Mouse (Mus musculus): Measurements from ENCODE around the gene Rgs7. TPM values are rescaled to one million over a fixed set of nuclear protein-coding genes. Genes with fewer than 3 reads are reported as not detected.

Gene Rgs7
- polyA plus RNA-seq, 1 experiment, result 90.9 TPM

DNA sequence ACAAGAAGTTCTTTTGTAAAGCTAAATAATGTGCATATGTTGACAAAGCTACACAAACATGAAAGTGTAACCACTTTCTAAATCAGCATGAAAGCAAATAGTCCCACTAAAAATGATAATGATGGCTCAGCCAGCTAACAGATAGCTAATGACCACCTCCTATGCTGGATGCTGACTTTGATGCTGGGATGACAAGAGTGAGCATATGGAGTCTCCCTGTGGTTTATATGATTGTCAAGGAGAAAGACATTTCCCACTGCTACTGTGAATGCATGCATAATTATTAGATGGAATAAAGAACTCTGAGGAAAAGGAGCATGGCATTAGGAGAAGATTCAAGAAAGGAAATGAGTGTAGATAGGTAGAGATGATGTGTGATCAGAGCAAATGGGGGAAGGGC lies 230.0 kb downstream of the Rgs7 start:
- no peaks in the 10 kb centered on the region for H3K4me1 ChIP-seq (ENCODE audit: control insufficient read depth, insufficient read depth, low read length)
- no peak overlapping the region for H3K4me3 ChIP-seq (ENCODE audit: insufficient read depth, low read length)
- no peak overlapping the region for H3K27ac ChIP-seq (ENCODE audit: insufficient read depth, low read length)
- TF ChIP-seq CTCF (IDR thresholded peaks at IDR 0.05; ENCODE audit: extremely low read depth, insufficient read depth, low read length), result no peak
- no peak for TF ChIP-seq POLR2A (IDR thresholded peaks at IDR 0.05; ENCODE audit: extremely low read depth, insufficient read depth, low read length)

- TF ChIP-seq POLR2A (IDR thresholded peaks at IDR 0.05; ENCODE audit: extremely low read depth, insufficient read depth, low read length), result no peak
- TF ChIP-seq CTCF (IDR thresholded peaks at IDR 0.05; ENCODE audit: extremely low read depth, insufficient read depth, low read length), result no peak
- Histone ChIP-seq H3K27ac (ENCODE audit: insufficient read depth, low read length) (no peak overlapping the region), H3K4me1 (ENCODE audit: control insufficient read depth, insufficient read depth, low read length) (peaks cover 9% of the 10 kb centered on the region; the same call in 1 of the 2 replicates), H3K4me3 (ENCODE audit: insufficient read depth, low read length) (no peak overlapping the region)
Observed at GRCm38 (mm10) chr1:175259374-175259773, 232.9 kb downstream of the Rgs7 start.

DNA sequence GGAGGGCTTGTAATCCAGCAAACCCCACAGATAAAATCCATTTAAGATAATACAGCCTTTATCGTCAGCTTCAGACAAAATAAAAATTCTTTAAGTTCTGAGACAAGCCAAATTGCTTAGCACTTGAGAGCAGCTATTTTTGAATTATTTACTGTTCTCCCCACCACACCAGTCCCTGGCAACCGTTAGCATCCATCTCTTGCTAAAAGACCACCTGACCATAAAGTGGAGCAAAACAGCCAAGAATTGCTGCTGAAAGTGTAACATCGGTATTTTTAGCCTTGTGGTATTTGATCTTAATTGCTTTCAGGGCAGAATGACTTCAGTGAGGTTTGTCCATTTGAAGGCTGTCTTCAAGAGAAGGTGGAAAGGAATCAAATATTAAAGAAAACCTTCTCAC lies 237.1 kb downstream of the Rgs7 start:
- H3K4me1 ChIP-seq (ENCODE audit: control insufficient read depth, insufficient read depth, low read length), result peaks cover 9% of the 10 kb centered on the region; the same call in 1 of the 2 replicates
- no peak overlapping the region for H3K4me3 ChIP-seq (ENCODE audit: insufficient read depth, low read length)
- TF ChIP-seq POLR2A (IDR thresholded peaks at IDR 0.05; ENCODE audit: extremely low read depth, insufficient read depth, low read length) (no peak), CTCF (IDR thresholded peaks at IDR 0.05; ENCODE audit: extremely low read depth, insufficient read depth, low read length) (no peak)
- peak overlapping the region; percentile 83 for H3K27ac ChIP-seq (ENCODE audit: insufficient read depth, low read length)

- no peak for TF ChIP-seq POLR2A (IDR thresholded peaks at IDR 0.05; ENCODE audit: extremely low read depth, insufficient read depth, low read length)
- no peak for TF ChIP-seq CTCF (IDR thresholded peaks at IDR 0.05; ENCODE audit: extremely low read depth, insufficient read depth, low read length)
- H3K4me3 ChIP-seq (ENCODE audit: insufficient read depth, low read length), result no peak overlapping the region
- peak overlapping the region; percentile 83 for H3K27ac ChIP-seq (ENCODE audit: insufficient read depth, low read length)
- peaks cover 9% of the 10 kb centered on the region; the same call in 1 of the 2 replicates for H3K4me1 ChIP-seq (ENCODE audit: control insufficient read depth, insufficient read depth, low read length)
Observed at GRCm38 (mm10) chr1:175254724-175255123, 237.6 kb downstream of the Rgs7 start.

GRCm38 (mm10) chr1:175242135-175242534 lies 250.2 kb downstream of the Rgs7 start:
- Histone ChIP-seq H3K4me1 (ENCODE audit: control insufficient read depth, insufficient read depth, low read length) (peaks cover 5% of the 10 kb centered on the region), H3K27ac (ENCODE audit: insufficient read depth, low read length) (no peak overlapping the region), H3K4me3 (ENCODE audit: insufficient read depth, low read length) (no peak overlapping the region)
- TF ChIP-seq POLR2A (IDR thresholded peaks at IDR 0.05; ENCODE audit: extremely low read depth, insufficient read depth, low read length) (no peak), CTCF (IDR thresholded peaks at IDR 0.05; ENCODE audit: extremely low read depth, insufficient read depth, low read length) (no peak)

DNA sequence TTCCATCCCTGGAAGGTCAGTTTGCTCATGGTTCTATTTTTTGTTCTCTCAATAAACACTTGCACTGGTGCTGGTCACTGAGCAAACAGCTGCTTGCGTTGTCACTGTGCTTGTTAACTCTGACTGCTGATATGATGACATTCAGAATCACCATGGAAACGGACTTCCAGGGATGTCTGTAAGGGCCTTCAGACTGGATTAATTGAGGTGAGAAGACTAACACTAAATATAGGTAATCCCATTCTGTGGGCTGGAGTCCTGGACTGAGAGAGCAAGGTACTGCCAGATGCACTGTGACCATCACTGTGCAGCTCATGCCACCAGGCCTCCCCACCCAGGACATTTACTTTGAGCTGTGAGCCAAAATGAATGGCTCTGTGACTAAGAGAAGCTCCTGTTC lies 252.2 kb downstream of the Rgs7 start:
- H3K27ac ChIP-seq (ENCODE audit: insufficient read depth, low read length), result no peak overlapping the region
- TF ChIP-seq CTCF (IDR thresholded peaks at IDR 0.05; ENCODE audit: extremely low read depth, insufficient read depth, low read length), result no peak
- no peak for TF ChIP-seq POLR2A (IDR thresholded peaks at IDR 0.05; ENCODE audit: extremely low read depth, insufficient read depth, low read length)
- H3K4me1 ChIP-seq (ENCODE audit: control insufficient read depth, insufficient read depth, low read length), result peaks cover 5% of the 10 kb centered on the region
- H3K4me3 ChIP-seq (ENCODE audit: insufficient read depth, low read length), result no peak overlapping the region

GRCm38 (mm10) chr1:175221593-175222500 lies 270.5 kb downstream of the Rgs7 start:
- TF ChIP-seq CTCF (IDR thresholded peaks at IDR 0.05; ENCODE audit: extremely low read depth, insufficient read depth, low read length) (no peak), POLR2A (IDR thresholded peaks at IDR 0.05; ENCODE audit: extremely low read depth, insufficient read depth, low read length) (no peak)
- Histone ChIP-seq H3K4me3 (ENCODE audit: insufficient read depth, low read length) (no peak overlapping the region), H3K27ac (ENCODE audit: insufficient read depth, low read length) (no peak overlapping the region), H3K4me1 (ENCODE audit: control insufficient read depth, insufficient read depth, low read length) (0 out of 2 replicates have a peak, but pooled peaks cover 3% of the 10 kb centered on the region)

GRCm38 (mm10) chr1:175219563-175219962 lies 272.7 kb downstream of the Rgs7 start:
- Histone ChIP-seq H3K27ac (ENCODE audit: insufficient read depth, low read length) (no peak overlapping the region), H3K4me3 (ENCODE audit: insufficient read depth, low read length) (no peak overlapping the region), H3K4me1 (ENCODE audit: control insufficient read depth, insufficient read depth, low read length) (peaks cover 3% of the 10 kb centered on the region; the same call in 1 of the 2 replicates)
- TF ChIP-seq POLR2A (IDR thresholded peaks at IDR 0.05; ENCODE audit: extremely low read depth, insufficient read depth, low read length) (no peak), CTCF (IDR thresholded peaks at IDR 0.05; ENCODE audit: extremely low read depth, insufficient read depth, low read length) (no peak)

DNA sequence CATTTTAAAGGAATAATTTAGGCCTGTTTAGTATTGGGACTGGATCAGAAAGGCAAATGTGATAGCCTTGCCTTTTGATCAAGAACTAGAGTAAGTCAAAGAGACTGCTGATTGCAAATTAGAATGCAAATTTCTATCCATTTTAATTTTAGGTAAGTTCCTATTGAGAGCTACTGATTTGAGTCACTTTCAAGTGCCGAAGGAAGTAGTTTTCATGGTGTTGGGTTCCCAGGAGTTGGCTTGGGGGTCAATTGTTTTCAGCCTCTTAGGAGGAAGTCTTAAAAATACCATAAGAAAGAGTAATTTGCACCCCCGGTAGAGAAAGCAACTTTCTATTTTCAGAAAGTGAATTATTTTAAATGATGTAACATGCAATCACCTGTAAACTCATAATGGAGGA lies 285.3 kb downstream of the Rgs7 start:
- Histone ChIP-seq H3K4me1 (ENCODE audit: control insufficient read depth, insufficient read depth, low read length) (peaks cover 4% of the 10 kb centered on the region; the same call in 1 of the 2 replicates), H3K27ac (ENCODE audit: insufficient read depth, low read length) (no peak overlapping the region), H3K4me3 (ENCODE audit: insufficient read depth, low read length) (no peak overlapping the region)
- no peak for TF ChIP-seq POLR2A (IDR thresholded peaks at IDR 0.05; ENCODE audit: extremely low read depth, insufficient read depth, low read length)

DNA sequence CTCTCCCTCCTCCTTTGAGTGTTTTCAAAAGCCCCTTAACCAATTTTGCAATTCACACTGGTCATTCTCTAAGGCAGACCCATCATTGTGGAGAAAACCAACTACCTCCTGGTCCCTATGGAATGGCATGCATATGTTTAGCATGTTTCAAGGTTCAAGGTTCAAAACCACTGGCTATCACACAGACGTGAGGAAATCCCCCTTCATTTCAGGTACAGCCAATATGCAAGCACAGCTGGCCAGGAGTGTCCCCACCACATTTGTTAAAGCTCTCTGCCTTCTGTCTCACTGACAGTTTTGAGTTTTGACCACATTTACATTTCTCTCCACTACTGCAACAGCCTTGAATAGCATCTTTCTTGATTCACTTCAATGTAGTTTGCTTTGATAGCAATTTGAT lies 286.7 kb downstream of the Rgs7 start:
- Histone ChIP-seq H3K4me1 (ENCODE audit: control insufficient read depth, insufficient read depth, low read length) (peaks cover 4% of the 10 kb centered on the region; the same call in 1 of the 2 replicates), H3K4me3 (ENCODE audit: insufficient read depth, low read length) (no peak overlapping the region)
- TF ChIP-seq POLR2A (IDR thresholded peaks at IDR 0.05; ENCODE audit: extremely low read depth, insufficient read depth, low read length), result no peak
- TF ChIP-seq CTCF (IDR thresholded peaks at IDR 0.05; ENCODE audit: extremely low read depth, insufficient read depth, low read length), result no peak

More for the DNA sequence above, 286.7 kb downstream of the Rgs7 start:
- no peak overlapping the region for H3K27ac ChIP-seq (ENCODE audit: insufficient read depth, low read length)

Data from cortical plate, adult 2 months (tissue).